ENCODE assay signal across 8 mouse cellular contexts in the genomic region with DNA sequence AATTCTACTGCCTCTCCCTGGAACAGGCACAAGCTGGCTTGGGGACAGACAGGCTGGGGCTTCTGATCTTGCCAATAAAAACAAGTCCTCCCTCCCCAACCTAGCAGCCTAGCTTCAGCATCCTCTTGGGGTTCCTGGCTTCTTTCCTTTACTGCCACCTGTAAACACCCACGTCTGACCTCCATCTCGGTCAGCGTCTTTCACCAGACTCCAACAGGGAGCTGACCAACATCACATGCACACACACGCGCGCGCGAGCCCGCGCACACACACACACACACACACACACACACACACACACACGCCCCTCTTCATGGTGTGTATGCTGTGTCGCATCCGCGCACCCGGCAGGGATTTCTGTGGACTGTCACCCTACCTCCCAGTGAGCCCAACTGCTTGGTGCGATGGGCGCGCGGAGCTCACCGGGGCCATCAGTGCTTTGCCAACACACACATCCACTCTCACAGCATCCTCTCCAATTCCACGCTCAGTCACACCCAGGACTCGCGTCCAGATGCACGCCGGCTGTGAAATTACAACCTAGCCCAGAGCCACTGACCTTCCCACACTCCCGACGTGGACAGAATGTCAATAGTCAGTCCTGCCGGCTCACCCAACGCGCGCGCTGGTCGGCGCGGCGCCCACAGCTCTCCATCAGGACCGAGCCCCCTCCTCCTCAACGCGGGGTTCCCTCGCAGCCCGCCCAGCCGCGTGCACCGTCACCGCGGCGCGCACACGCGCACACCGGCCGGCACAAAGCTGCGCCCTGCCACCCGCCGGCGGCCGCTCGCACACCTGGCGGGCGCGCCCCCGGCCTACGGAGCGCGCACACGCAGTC. TPM values are rescaled to one million over a fixed set of nuclear protein-coding genes. Genes with fewer than 3 reads are reported as not detected.
DNase-seq lines count a peak whose midpoint lies in the region; ATAC-seq and TF ChIP-seq lines count a peak whose summit lies in the region.
"Had no signal": no experiment of that assay in that cellular context is flagged by ENCODE, and none has a peak within 500 bp of the region (broad histone marks: within the 10 kb centered on the region; RNA-seq: fewer than 3 reads in every experiment).

No protein-coding gene starts in this region.

- H3K36me3 ChIP-seq in ES-E14 (ENCODE audit: control insufficient read depth, insufficient read depth, low read length, poor library complexity, severe bottlenecking) = no peaks in the 10 kb centered on the region
- no peaks in the 10 kb centered on the region for H3K36me3 ChIP-seq in forebrain, postnatal 0 days (ENCODE audit: insufficient read depth)
- H3K36me3 ChIP-seq in limb, embryonic 10.5 days = no peaks in the 10 kb centered on the region

- H3K4me1 ChIP-seq in ES-E14 (ENCODE audit: control insufficient read depth in 2 of 2, insufficient read depth in 2 of 2, low read length in 2 of 2, poor library complexity in 1 of 2) = peaks cover 2 to 3% of the 10 kb centered on the region in 2 experiments; a peak in 1 of 4 replicates
- no peaks in the 10 kb centered on the region for H3K4me1 ChIP-seq in forebrain, postnatal 0 days (ENCODE audit: insufficient read depth)
- H3K4me1 ChIP-seq in limb, embryonic 10.5 days = peaks cover 9% of the 10 kb centered on the region

- H3K27me3 ChIP-seq in forebrain, postnatal 0 days (ENCODE audit: insufficient read depth, low read length) = no peaks in the 10 kb centered on the region; the same call in 1 of the 2 replicates
- peaks cover 83% of the 10 kb centered on the region for H3K27me3 ChIP-seq in limb, embryonic 10.5 days (ENCODE audit: low read depth, poor library complexity, severe bottlenecking)

- DNase-seq in ES-E14 (ENCODE audit: low read depth, low spot score) = no peak
- DNase-seq in brain, embryonic 14.5 days (ENCODE audit: low read depth) = peak; percentile 89
- DNase-seq in forebrain, postnatal 0 days = peak; percentile 91
- no peak for DNase-seq in limb, embryonic 10.5 days (ENCODE audit: low spot score)
- DNase-seq in right cerebral cortex, adult 2 months (ENCODE audit: low spot score in 2 of 2) = peak; percentile 67 to 71
- DNase-seq in spleen, postnatal 36 days (ENCODE audit: low spot score in 2 of 2) = no peak
- no peak for DNase-seq in ovary, postnatal 36 days (ENCODE audit: low spot score)

- H3K27ac ChIP-seq in ES-E14 (ENCODE audit: insufficient read depth, low read depth, low read length, poor library complexity, severe bottlenecking) = no peak overlapping the region
- H3K27ac ChIP-seq in forebrain, postnatal 0 days (ENCODE audit: low read depth, low read length) = peak overlapping the region; percentile 78
- H3K27ac ChIP-seq in limb, embryonic 10.5 days = no peak overlapping the region

- ATAC-seq in forebrain, postnatal 0 days = peak; percentile 90

- H3K4me3 ChIP-seq in ES-E14 (ENCODE audit: insufficient read depth in 1 of 2, low read depth in 1 of 2, low read length in 2 of 2, poor library complexity in 1 of 2, severe bottlenecking in 1 of 2) = peak overlapping the region; percentile 64 to 89
- peak overlapping the region; percentile 61 for H3K4me3 ChIP-seq in forebrain, postnatal 0 days (ENCODE audit: low read depth, low read length)
- H3K4me3 ChIP-seq in limb, embryonic 10.5 days = peak overlapping the region; percentile 52

- WGBS in forebrain, postnatal 0 days = 4% methylated on average over 65 of the region's 66 CpGs
- WGBS in limb, embryonic 10.5 days = 4% methylated on average over 66 of the region's 66 CpGs

- H3K9ac ChIP-seq in ES-E14 (ENCODE audit: insufficient read depth, low read depth, low read length, poor library complexity, severe bottlenecking) = peak overlapping the region; percentile 48
- H3K9ac ChIP-seq in forebrain, postnatal 0 days = peak overlapping the region; percentile 77

- in situ Hi-C loops in ES-E14 (cut with MboI; ENCODE audit: low sequenced_read_pairs in 2 of 2, unreplicated experiment in 2 of 2) = no loop called here

- TF ChIP-seq POLR2A in brain, embryonic 14.5 days (IDR thresholded peaks at IDR 0.05; ENCODE audit: borderline replicate concordance, extremely low read depth, insufficient read depth, insufficient read length, poor library complexity, severe bottlenecking) = peak; percentile 66

- TF ChIP-seq CTCF in brain, embryonic 14.5 days (IDR thresholded peaks at IDR 0.05; ENCODE audit: borderline replicate concordance, extremely low read depth, insufficient read depth, insufficient read length) = no peak
- no peak for TF ChIP-seq CTCF in forebrain, postnatal 0 days (IDR thresholded peaks at IDR 0.05; ENCODE audit: low read depth)

- no peaks in the 10 kb centered on the region for H3K9me3 ChIP-seq in ES-E14 (ENCODE audit: control insufficient read depth, insufficient read depth, low read depth, low read length)
- no peaks in the 10 kb centered on the region for H3K9me3 ChIP-seq in forebrain, postnatal 0 days (ENCODE audit: low read length)
- H3K9me3 ChIP-seq in limb, embryonic 10.5 days (replicated peaks) = no peaks in the 10 kb centered on the region

- peak overlapping the region; percentile 59 for H3K4me2 ChIP-seq in forebrain, postnatal 0 days (ENCODE audit: low read depth)

TF ChIP-seq in ES-E14, 5 proteins besides CTCF, POLR2A, EP300 and RAD21:
- TF ChIP-seq CHD2 (IDR thresholded peaks at IDR 0.05; ENCODE audit: low read depth, low read length) (no peak), ZNF384 (IDR thresholded peaks at IDR 0.05; ENCODE audit: low read depth, low read length) (no peak), ZC3H11A (IDR thresholded peaks at IDR 0.05; ENCODE audit: borderline replicate concordance, low read depth, low read length) (no peak), MAFK (IDR thresholded peaks at IDR 0.05; ENCODE audit: insufficient read depth, low read depth, low read length) (no peak), HCFC1 (IDR thresholded peaks at IDR 0.05; ENCODE audit: borderline replicate concordance, insufficient read depth, low read length) (no peak)

RNA-seq across cellular contexts. Expression of gene Rap1gap2, which starts 21.1 kb away (rescaled TPM):
- total RNA-seq in ES-E14 (2012; rRNA removed) = 2.0 and 2.7 TPM in 2 replicates
- 16.5 and 21.4 TPM in 2 replicates for polyA plus RNA-seq in brain, embryonic 14.5 days (2012; rRNA removed)
- 43.7 and 52.5 TPM in 2 replicates for total RNA-seq in forebrain, postnatal 0 days (2014; rRNA removed)
- 9.9 and 12.2 TPM in 2 replicates for polyA plus RNA-seq in forebrain, postnatal 0 days (2015; fragmentation: Nextera tagmentation; extraction: Ambion mirVana)
- 0.34 and 0.55 TPM in 2 replicates for polyA plus RNA-seq in limb, embryonic 10.5 days (2016; fragmentation: Nextera tagmentation; extraction: Ambion mirVana)

RNA-seq across cellular contexts. Expression of gene Ccdc92b, which starts 29.8 kb away (rescaled TPM):
- total RNA-seq in ES-E14 (2012; rRNA removed) = 1.8 and 3.3 TPM in 2 replicates
- polyA plus RNA-seq in brain, embryonic 14.5 days (2012; rRNA removed) = 6.6 and 7.5 TPM in 2 replicates
- 12.2 and 14.2 TPM in 2 replicates for total RNA-seq in forebrain, postnatal 0 days (2014; rRNA removed)
- polyA plus RNA-seq in forebrain, postnatal 0 days (2015; fragmentation: Nextera tagmentation; extraction: Ambion mirVana) = 4.0 and 4.1 TPM in 2 replicates
- polyA plus RNA-seq in limb, embryonic 10.5 days (2016; fragmentation: Nextera tagmentation; extraction: Ambion mirVana) = 0.24 and 0.51 TPM in 2 replicates
- total RNA-seq: common myeloid progenitor, adult 5-6 weeks had no signal

RNA-seq across cellular contexts. Expression of gene Cluh, which starts 59.7 kb away (rescaled TPM):
- 73.5 and 92.9 TPM in 2 replicates for total RNA-seq in ES-E14 (2012; rRNA removed)
- polyA plus RNA-seq in brain, embryonic 14.5 days (2012; rRNA removed) = 27.1 and 34.1 TPM in 2 replicates
- total RNA-seq in forebrain, postnatal 0 days (2014; rRNA removed) = 44.3 and 62.4 TPM in 2 replicates
- 9.1 and 12.9 TPM in 2 replicates for polyA plus RNA-seq in forebrain, postnatal 0 days (2015; fragmentation: Nextera tagmentation; extraction: Ambion mirVana)
- 32.8 and 36.6 TPM in 2 replicates for polyA plus RNA-seq in limb, embryonic 10.5 days (2016; fragmentation: Nextera tagmentation; extraction: Ambion mirVana)

Comparison
In these comparisons a context has a peak if more than half of its experiments do, and no peak if none do; other contexts are left out.
1. DNase-seq: peak in brain, embryonic 14.5 days (single experiment), forebrain, postnatal 0 days (single experiment) and right cerebral cortex, adult 2 months (2 of 2); none in ES-E14 (single experiment), limb, embryonic 10.5 days (single experiment), spleen, postnatal 36 days (0 of 2) and ovary, postnatal 36 days (single experiment).
2. Peak in every context shown above with its lines, with median percentiles within 50 percentile points of each other: H3K4me3 ChIP-seq.